Mouse (Mus musculus) megakaryocyte-erythroid progenitor cell, adult 5-6 weeks (primary cell): ENCODE data around the gene Banp. TPM values are rescaled to one million over a fixed set of nuclear protein-coding genes. Genes with fewer than 3 reads are reported as not detected.

Experiments
- ATAC-seq: replicated peaks from 2 replicates; pipeline ENCODE4 v1.8.0; 2016; ENCODE audit warnings: mild to moderate bottlenecking, inconsistent platforms; ENCODE audit not compliant: severe bottlenecking, poor library complexity, low FRiP score, low TSS enrichment
- total RNA-seq, 2 experiments: library from RNA; stranded (forward) in 1 of 2; stranded (reverse) in 1 of 2; fragments of 200-1000, 215-1000 nt in 1 of 2; fragments of >200 nt in 1 of 2; fragmentation: Nextera tagmentation in 1 of 2; gene quantifications; 2 replicates each; pipeline ENCODE4 v1.2.3; 2014 to 2017

The Banp gene
- total RNA-seq, 2 experiments from 2014 or later = 17.3 to 18.4 TPM

DNA sequence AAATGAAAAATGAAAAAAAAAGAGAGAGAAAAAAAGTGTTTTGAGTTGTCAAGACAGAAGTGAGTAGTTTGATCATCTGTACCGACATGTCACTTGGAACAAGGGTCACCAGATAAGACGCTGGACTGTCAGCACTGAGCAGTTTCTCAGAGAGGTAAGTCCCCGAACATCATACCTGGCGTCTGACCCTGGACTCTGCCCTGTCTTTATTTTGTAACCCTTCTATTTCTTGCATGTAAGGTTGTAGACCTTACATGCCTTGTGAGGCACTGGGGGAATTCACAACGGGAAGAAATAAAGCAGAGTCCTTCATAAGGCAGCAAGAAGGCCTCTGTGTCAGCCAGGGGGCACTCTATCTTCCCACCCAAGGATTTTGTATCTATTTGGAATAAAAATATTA is 24.9 kb upstream of the Banp start:
- ATAC-seq = no peak

- ATAC-seq = peak; percentile 62; the same call in 1 of the 2 replicates
These were observed 23.9 kb upstream of the Banp start for GRCm38 (mm10) chr8:121925624-121926023.

DNA sequence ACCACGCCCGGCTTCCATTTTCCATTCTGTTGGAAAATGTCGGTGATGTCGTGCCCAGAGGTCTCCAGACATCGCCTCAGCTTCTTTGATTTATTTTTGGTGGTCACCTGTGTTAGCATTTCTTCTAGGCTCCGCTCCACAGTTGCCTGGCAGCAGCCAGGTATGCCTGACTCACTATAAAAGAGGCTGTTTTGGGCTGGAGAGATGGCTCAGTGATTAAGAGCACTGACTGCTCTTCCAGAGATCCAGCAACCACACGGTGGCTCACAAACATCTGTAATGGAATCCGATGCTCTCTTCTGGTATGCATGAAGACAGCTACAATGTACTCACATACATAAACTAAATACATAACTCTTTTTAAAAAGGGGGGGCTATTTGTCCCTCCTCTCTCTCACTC is 23.3 kb upstream of the Banp start:
- no peak for ATAC-seq

- ATAC-seq = peak; percentile 87
These were observed 22.2 kb upstream of the Banp start for GRCm38 (mm10) chr8:121927316-121927715.

GRCm38 (mm10) chr8:121930047-121930446 is 19.5 kb upstream of the Banp start:
- no peak for ATAC-seq

DNA sequence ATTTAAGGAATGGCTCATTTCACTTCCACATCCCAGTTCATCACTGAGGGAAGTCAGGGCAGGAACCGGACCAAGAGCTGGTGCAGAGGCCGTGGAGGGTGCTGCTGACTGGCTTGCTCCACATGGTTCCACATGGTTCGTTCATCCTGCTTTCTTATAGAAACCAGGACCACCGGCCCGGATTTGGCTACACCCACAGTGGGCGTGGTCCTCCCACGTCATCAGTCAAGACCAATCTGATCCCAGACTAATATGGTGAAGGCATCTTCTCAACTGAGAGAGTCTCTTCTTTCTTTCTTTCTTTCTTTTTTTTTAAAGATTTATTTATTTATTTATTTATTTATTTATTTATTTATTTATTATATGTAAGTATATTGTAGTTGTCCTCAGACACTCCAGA is 18.0 kb upstream of the Banp start:
- no peak for ATAC-seq

- no peak for ATAC-seq
These were observed 17.4 kb upstream of the Banp start for GRCm38 (mm10) chr8:121932026-121932667.

DNA sequence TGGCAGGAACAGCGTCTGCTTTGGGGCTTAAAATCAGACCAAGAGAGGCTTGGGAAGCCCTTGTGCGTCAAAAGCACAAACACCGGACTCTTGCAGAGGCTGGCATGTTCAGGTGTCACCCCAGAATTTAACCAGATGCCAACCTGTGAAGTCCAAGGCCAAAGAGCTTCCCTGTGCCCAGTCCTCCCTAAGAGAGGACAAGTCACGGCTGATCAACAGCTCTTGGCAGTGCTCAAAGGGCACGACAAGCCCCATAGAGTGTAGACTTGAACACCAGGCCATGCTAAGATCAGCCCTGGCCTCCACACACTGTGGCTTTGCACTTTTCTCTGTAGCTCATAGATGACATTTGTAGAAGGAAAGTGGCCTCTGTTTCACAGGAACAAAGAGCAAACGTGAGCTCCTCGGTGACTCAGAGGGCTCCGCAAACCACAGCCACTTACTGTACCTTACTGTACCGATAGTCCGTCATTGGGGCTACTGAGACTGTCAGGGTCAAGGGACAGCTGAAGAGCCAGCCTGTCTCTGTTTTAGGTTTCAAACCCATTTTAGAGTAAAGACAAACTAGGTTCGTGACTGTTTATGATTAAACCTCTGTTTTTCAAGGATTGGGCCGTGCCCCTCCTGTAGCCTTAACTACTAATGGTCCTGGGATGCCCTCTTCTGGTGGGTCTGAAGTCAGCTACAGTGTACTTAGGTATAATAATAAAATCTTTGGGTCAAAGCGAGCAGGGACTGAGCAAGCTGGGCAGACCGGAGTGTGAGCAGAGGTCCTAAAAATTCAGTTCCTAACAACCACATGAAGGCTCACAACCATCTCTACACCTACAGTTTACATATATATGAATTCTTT is 16.7 kb upstream of the Banp start:
- no peak for ATAC-seq

DNA sequence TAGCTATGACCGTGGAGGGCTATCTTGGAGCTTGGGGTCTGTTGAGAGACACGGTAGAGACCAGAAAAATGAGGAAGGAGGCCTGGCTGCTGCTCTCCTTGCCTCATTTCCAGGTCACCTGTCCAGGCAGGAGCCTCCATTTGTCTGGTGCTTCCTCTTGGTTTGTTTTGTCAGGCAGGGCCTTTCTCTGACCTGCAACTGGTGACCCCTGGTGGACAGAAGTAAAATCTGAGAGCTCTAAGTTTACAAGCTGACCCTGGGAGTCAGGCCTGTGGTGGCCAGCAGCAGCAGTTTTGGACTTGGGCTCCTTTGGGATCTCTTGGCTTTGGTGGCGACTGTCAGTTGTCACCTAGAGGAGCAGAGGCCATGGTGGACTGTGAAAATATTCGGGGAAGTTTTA is 15.0 kb upstream of the Banp start:
- 0 out of 2 replicates have a peak, but pooled peaks have one; percentile 45 for ATAC-seq

DNA sequence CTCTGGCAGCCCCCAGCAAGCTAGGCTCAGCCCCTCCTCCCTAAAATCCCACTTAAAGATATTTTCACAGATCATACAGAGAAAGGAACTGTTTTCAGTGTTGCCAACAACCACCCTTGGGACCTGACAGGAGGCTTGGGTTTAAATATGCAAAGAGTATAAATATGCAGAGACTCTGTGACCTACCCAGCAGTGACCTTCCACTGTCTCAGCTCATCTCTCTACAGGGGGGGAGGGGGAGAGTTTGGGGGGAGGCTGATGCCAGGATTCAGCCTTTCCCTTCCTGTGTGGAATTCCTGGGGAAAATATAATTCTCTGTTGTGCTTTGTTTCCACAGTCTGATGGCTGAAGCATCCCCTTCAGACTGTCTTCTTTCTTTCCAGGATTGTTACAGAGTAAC is 14.6 kb upstream of the Banp start:
- ATAC-seq = no peak

DNA sequence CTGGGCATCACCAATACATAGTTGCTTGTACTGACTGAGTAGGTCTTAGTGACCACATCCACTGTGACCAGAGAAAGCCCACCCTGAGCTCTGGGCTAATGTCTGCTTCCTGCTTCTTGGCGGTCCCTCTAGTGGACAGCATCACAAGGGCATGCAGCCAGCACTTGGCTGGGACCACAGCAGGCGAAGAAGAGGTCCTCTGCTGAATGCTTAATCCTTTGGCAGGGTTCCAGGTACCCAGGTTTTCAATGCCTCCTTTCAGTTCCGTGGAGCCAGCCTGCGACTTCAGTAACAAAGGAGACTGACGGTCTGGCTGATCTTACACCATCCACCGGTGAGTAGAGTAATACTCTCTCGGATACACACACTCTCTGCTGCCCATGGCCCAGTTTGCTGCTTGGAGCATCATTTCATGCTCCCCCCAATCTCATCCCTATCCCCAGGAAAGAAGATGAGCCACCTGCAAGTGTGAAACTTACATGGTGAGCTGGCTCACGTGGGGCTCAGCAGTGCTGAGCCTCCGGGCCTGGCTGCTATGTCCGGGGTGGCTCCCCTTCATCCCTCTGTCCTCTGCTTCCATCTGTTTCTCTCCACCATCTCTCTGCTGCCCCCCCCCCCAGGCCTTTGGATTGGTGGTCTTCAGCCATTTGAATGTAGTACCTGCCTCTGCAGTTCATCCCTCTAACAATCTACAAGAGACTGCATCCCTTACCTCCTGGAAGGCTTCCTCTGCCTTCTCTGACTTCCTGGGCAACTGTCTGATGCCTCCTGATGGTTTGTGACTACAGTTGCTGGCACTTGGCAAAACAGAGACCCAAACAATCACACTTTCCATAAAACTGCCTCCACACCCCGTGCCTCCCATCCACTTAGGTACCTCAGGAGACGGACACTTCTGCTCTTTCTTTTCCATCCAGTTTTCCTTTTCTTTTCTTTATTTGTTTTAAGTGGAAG is 13.9 kb upstream of the Banp start:
- peak; percentile 38; the same call in 1 of the 2 replicates for ATAC-seq

DNA sequence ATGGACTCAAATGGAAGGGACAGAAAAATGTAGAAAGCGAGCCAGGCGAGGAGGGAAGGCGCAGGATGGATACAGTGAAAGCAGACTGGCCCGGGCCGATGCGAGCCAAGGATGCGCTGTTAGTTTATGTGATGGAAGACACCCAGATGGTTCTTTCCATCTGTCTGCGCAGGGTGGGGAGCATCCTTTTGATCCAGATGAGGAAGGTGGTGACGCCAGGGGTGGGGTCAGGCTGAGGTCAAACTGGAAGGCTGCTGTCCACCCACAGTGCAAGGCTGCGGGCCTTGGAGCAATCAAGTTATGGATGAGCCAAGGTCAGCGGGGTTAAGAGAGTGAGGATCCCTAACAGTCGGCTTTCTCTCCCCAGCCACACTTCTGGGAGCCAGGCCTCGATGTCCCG is 13.2 kb upstream of the Banp start:
- ATAC-seq = no peak

GRCm38 (mm10) chr8:121938732-121939131 is 10.8 kb upstream of the Banp start:
- no peak for ATAC-seq

- no peak for ATAC-seq
These were observed 6.5 kb upstream of the Banp start for GRCm38 (mm10) chr8:121943057-121943540.

DNA sequence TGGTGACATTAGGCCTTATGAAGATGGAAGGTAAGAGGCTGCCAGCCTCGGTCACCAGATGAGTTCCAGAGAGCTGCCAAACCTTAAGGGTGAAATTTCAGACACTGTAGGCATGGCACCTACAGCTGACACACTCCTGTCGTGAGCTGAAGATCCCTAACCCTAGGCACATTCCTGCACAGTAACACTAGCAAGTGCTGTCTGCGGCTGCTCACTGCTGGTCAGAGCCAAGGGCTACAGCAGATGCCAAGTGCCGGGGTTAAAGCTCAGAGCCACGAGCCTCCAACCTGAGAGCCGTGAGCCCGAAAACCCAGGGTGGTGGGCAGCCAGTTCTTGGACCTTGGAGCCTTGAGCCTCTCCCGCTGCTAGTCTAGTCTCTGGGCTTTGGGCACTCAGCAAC is 5.8 kb upstream of the Banp start:
- no peak for ATAC-seq

DNA sequence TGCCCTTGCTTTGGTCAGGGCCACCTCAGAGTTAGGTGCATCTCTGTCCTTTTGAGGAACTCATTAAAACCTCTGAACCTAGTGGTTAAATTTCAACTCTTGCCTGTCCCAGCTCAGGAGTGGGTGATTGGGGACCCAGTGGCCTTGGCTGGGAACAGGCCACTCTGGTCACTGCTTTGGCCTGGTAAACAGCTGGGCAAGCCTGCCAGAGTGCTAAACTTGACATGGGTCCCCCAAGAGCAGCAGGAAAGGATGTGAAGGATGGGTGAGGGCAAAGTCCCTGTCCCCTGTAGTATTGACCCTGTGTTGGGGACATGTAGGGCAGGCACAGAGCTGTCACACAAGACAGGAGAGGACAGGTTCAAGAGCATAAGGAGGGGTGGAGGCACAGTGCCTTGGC is 4.7 kb upstream of the Banp start, which contains the start of gene Car5a:
Car5a (minus strand) TSS at position 74 of the 400 bp plus-strand sequence.
- ATAC-seq = no peak

GRCm38 (mm10) chr8:121946351-121946750 is 3.2 kb upstream of the Banp start:
- no peak for ATAC-seq

GRCm38 (mm10) chr8:121947047-121947752 is 2.4 kb upstream of the Banp start:
- ATAC-seq = no peak

- peak; percentile 48 for ATAC-seq
These were observed 1.8 kb upstream of the Banp start for GRCm38 (mm10) chr8:121947753-121948141.
